Mouse (Mus musculus): ENCODE measurements around the gene Smg8. TPM values are rescaled to one million over a fixed set of nuclear protein-coding genes. Genes with fewer than 3 reads are reported as not detected.

The Smg8 gene
- polyA plus RNA-seq (2015; fragmentation: Nextera tagmentation; extraction: Ambion mirVana) = 22.2 and 25.9 TPM in 2 replicates

GRCm38 (mm10) chr11:87086290-87086984 is at the start of gene Smg8:
TSS of gene Smg8 (minus strand) at chr11:87086774.
- H3K4me2 ChIP-seq = peak within 1 kb of the TSS; percentile 95
- peaks cover 23% of the 10 kb centered on the region for H3K4me1 ChIP-seq
- H3K27ac ChIP-seq = peak within 1 kb of the TSS; percentile 81
- H3K9ac ChIP-seq = peak within 1 kb of the TSS; percentile 92
- H3K36me3 ChIP-seq = peaks cover 49% of the 10 kb centered on the region
- peak; percentile 76 for ATAC-seq (ENCODE audit: insufficient number of reproducible peaks, insufficient read depth, low FRiP score, low TSS enrichment, low read depth)
- WGBS = 1% methylated on average over 42 of the region's 43 CpGs
- no peaks in the 10 kb centered on the region for H3K9me3 ChIP-seq
- H3K27me3 ChIP-seq = no peaks in the 10 kb centered on the region
- H3K4me3 ChIP-seq = peak within 1 kb of the TSS; percentile 97

GRCm38 (mm10) chr11:87136233-87136632 is 49.7 kb upstream of the Smg8 start:
- H3K4me1 ChIP-seq = no peaks in the 10 kb centered on the region
- 79% methylated on average over 4 of the region's 4 CpGs for WGBS
- no peaks in the 10 kb centered on the region for H3K9me3 ChIP-seq
- H3K27me3 ChIP-seq = no peaks in the 10 kb centered on the region
- no peak overlapping the region for H3K4me3 ChIP-seq
- peaks cover 10% of the 10 kb centered on the region; the same call in 1 of the 2 replicates for H3K36me3 ChIP-seq
- H3K9ac ChIP-seq = no peak overlapping the region
- H3K27ac ChIP-seq = no peak overlapping the region
- no peak for ATAC-seq (ENCODE audit: insufficient number of reproducible peaks, insufficient read depth, low FRiP score, low TSS enrichment, low read depth)
- no peak overlapping the region for H3K4me2 ChIP-seq

- Histone ChIP-seq H3K27me3 (no peaks in the 10 kb centered on the region), H3K27ac (peak within 1 kb of the TSS; percentile 81), H3K9ac (peak within 1 kb of the TSS; percentile 84), H3K9me3 (no peaks in the 10 kb centered on the region), H3K4me1 (peaks cover 16% of the 10 kb centered on the region), H3K4me3 (peak within 1 kb of the TSS; percentile 79), H3K4me2 (peak within 1 kb of the TSS; percentile 80), H3K36me3 (peaks cover 27% of the 10 kb centered on the region)
- WGBS = under 1% methylated on average over 103 of the region's 105 CpGs
- peak; percentile 90 for ATAC-seq (ENCODE audit: insufficient number of reproducible peaks, insufficient read depth, low FRiP score, low TSS enrichment, low read depth)
Observed at GRCm38 (mm10) chr11:87126824-87127816, 40.5 kb upstream of the Smg8 start, which contains the start of gene Trim37. TSS of gene Trim37 (plus strand) at chr11:87127077.

GRCm38 (mm10) chr11:87126281-87126823 is 39.8 kb upstream of the Smg8 start:
- Histone ChIP-seq H3K36me3 (peaks cover 29% of the 10 kb centered on the region), H3K4me3 (peak overlapping the region; percentile 79), H3K27me3 (no peaks in the 10 kb centered on the region), H3K9me3 (no peaks in the 10 kb centered on the region), H3K9ac (peak overlapping the region; percentile 84), H3K27ac (peak overlapping the region; percentile 81), H3K4me2 (peak overlapping the region; percentile 80), H3K4me1 (peaks cover 16% of the 10 kb centered on the region)
- no peak for ATAC-seq (ENCODE audit: insufficient number of reproducible peaks, insufficient read depth, low FRiP score, low TSS enrichment, low read depth)
- 2% methylated on average over 12 of the region's 12 CpGs for WGBS

GRCm38 (mm10) chr11:87125562-87125961 is 39.0 kb upstream of the Smg8 start:
- H3K9ac ChIP-seq = 0 out of 2 replicates have a peak overlapping the region, but pooled peaks have one; percentile 22
- 54% methylated on average over 4 of the region's 4 CpGs for WGBS
- no peak for ATAC-seq (ENCODE audit: insufficient number of reproducible peaks, insufficient read depth, low FRiP score, low TSS enrichment, low read depth)
- H3K27ac ChIP-seq = peak overlapping the region; percentile 81; the same call in 1 of the 2 replicates
- no peaks in the 10 kb centered on the region for H3K27me3 ChIP-seq
- peaks cover 16% of the 10 kb centered on the region for H3K4me1 ChIP-seq
- no peaks in the 10 kb centered on the region for H3K9me3 ChIP-seq
- peak overlapping the region; percentile 80 for H3K4me2 ChIP-seq
- H3K36me3 ChIP-seq = peaks cover 36% of the 10 kb centered on the region
- H3K4me3 ChIP-seq = peak overlapping the region; percentile 79

- ATAC-seq (ENCODE audit: insufficient number of reproducible peaks, insufficient read depth, low FRiP score, low TSS enrichment, low read depth) = no peak
- 82% methylated on average over 8 of the region's 8 CpGs for WGBS
- H3K9me3 ChIP-seq = no peaks in the 10 kb centered on the region
Observed at GRCm38 (mm10) chr11:87121864-87122263, 35.3 kb upstream of the Smg8 start.

GRCm38 (mm10) chr11:87110172-87110909 is 23.8 kb upstream of the Smg8 start:
- peak overlapping the region; percentile 99 for H3K9ac ChIP-seq
- H3K27ac ChIP-seq = peak overlapping the region; percentile 97
- ATAC-seq (ENCODE audit: insufficient number of reproducible peaks, insufficient read depth, low FRiP score, low TSS enrichment, low read depth) = no peak
- 4% methylated on average over 9 of the region's 9 CpGs for WGBS
- peaks cover 31% of the 10 kb centered on the region for H3K36me3 ChIP-seq
- H3K9me3 ChIP-seq = no peaks in the 10 kb centered on the region
- H3K4me2 ChIP-seq = peak overlapping the region; percentile 67
- H3K27me3 ChIP-seq = no peaks in the 10 kb centered on the region
- peaks cover 24% of the 10 kb centered on the region for H3K4me1 ChIP-seq
- peak overlapping the region; percentile 95 for H3K4me3 ChIP-seq

More at GRCm38 (mm10) chr11:87121864-87122263, 35.3 kb upstream of the Smg8 start:
- peaks cover 5% of the 10 kb centered on the region; the same call in 1 of the 2 replicates for H3K4me1 ChIP-seq
- no peak overlapping the region for H3K27ac ChIP-seq
- no peaks in the 10 kb centered on the region for H3K27me3 ChIP-seq
- peaks cover 64% of the 10 kb centered on the region for H3K36me3 ChIP-seq
- H3K4me3 ChIP-seq = no peak overlapping the region
- H3K4me2 ChIP-seq = no peak overlapping the region
- no peak overlapping the region for H3K9ac ChIP-seq

GRCm38 (mm10) chr11:87109519-87110171 is 23.1 kb upstream of the Smg8 start:
- Histone ChIP-seq H3K4me2 (peak overlapping the region; percentile 67), H3K36me3 (peaks cover 31% of the 10 kb centered on the region), H3K9me3 (no peaks in the 10 kb centered on the region), H3K27ac (peak overlapping the region; percentile 97), H3K27me3 (no peaks in the 10 kb centered on the region), H3K9ac (peak overlapping the region; percentile 99), H3K4me1 (peaks cover 24% of the 10 kb centered on the region), H3K4me3 (peak overlapping the region; percentile 95)
- under 1% methylated on average over 42 of the region's 42 CpGs for WGBS
- no peak for ATAC-seq (ENCODE audit: insufficient number of reproducible peaks, insufficient read depth, low FRiP score, low TSS enrichment, low read depth)

- peak within 1 kb of the TSS; percentile 95 for H3K4me3 ChIP-seq
- ATAC-seq (ENCODE audit: insufficient number of reproducible peaks, insufficient read depth, low FRiP score, low TSS enrichment, low read depth) = peak; percentile 99
- no peaks in the 10 kb centered on the region for H3K27me3 ChIP-seq
- no peaks in the 10 kb centered on the region for H3K9me3 ChIP-seq
- WGBS = under 1% methylated on average over 40 of the region's 40 CpGs
- peaks cover 24% of the 10 kb centered on the region for H3K4me1 ChIP-seq
- peak within 1 kb of the TSS; percentile 99 for H3K9ac ChIP-seq
- H3K4me2 ChIP-seq = peak within 1 kb of the TSS; percentile 67
- H3K27ac ChIP-seq = peak within 1 kb of the TSS; percentile 97
- H3K36me3 ChIP-seq = peaks cover 31% of the 10 kb centered on the region
Observed at GRCm38 (mm10) chr11:87108755-87109518, 22.4 kb upstream of the Smg8 start, which contains the start of gene Ska2. TSS of gene Ska2 (plus strand) at chr11:87109234.

GRCm38 (mm10) chr11:87108409-87108754 is 21.8 kb upstream of the Smg8 start, which contains the start of gene Prr11:
TSS of gene Prr11 (minus strand) at chr11:87108708.
- H3K9me3 ChIP-seq = no peaks in the 10 kb centered on the region
- peak within 1 kb of the TSS; percentile 97 for H3K27ac ChIP-seq
- no peaks in the 10 kb centered on the region for H3K27me3 ChIP-seq
- peaks cover 24% of the 10 kb centered on the region for H3K4me1 ChIP-seq
- ATAC-seq (ENCODE audit: insufficient number of reproducible peaks, insufficient read depth, low FRiP score, low TSS enrichment, low read depth) = no peak
- peaks cover 34% of the 10 kb centered on the region for H3K36me3 ChIP-seq
- WGBS = 0% methylated on average over 14 of the region's 14 CpGs
- peak within 1 kb of the TSS; percentile 95 for H3K4me3 ChIP-seq
- H3K4me2 ChIP-seq = peak within 1 kb of the TSS; percentile 67
- H3K9ac ChIP-seq = peak within 1 kb of the TSS; percentile 99

Measured in embryonic facial prominence, embryonic 13.5 days (tissue).